Mouse (Mus musculus) bone marrow, adult 2 months (tissue): ENCODE data around the gene Hyal4. TPM values are rescaled to one million over a fixed set of nuclear protein-coding genes. Genes with fewer than 3 reads are reported as not detected.

Experiments
- H3K27ac ChIP-seq: fragments of 200-500 bp; 2 replicates; pipeline ENCODE4 v1.5.1; 2012; ENCODE audit warnings: low read depth, mild to moderate bottlenecking, control low read depth, inconsistent platforms, low read length; ENCODE audit not compliant: control insufficient read depth, poor library complexity, insufficient read depth
- H3K4me1 ChIP-seq: fragments of 200-500 bp; 2 replicates; pipeline ENCODE4 v1.6.1; 2011; ENCODE audit warnings: low read length; ENCODE audit not compliant: control insufficient read depth, insufficient read depth
- H3K4me3 ChIP-seq: fragments of 200-500 bp; replicated peaks from 2 replicates; pipeline ENCODE3; 2011; ENCODE audit warnings: mild to moderate bottlenecking, low read depth, low read length, control low read depth; ENCODE audit not compliant: control insufficient read depth
- CTCF ChIP-seq: fragments of 200-500 bp; IDR thresholded peaks from 2 replicates; pipeline ENCODE4 v1.5.1; 2011; ENCODE audit warnings: low read length, control low read depth; ENCODE audit not compliant: control insufficient read depth, insufficient read depth
- POLR2A ChIP-seq: fragments of 200-500 bp; IDR thresholded peaks from 2 replicates; pipeline ENCODE4 v1.6.1; 2011; ENCODE audit warnings: low read depth, mild to moderate bottlenecking, control low read depth, low read length, borderline replicate concordance; ENCODE audit not compliant: control insufficient read depth
- WGBS: fragments of 180-500 bp; shearing (Covaris S2); methylation state at CpG from one replicate; pipeline ENCODE4 v1.1.7; 2018; 5-methylcytosine and 5-hydroxymethylcytosine counted together
- polyA plus RNA-seq: library from polyadenylated mRNA; stranded (reverse); fragments of >200 nt; gene quantifications from 2 replicates; pipeline ENCODE4 v1.2.4, GENCODE M21; 2011; ENCODE audit warnings: low replicate concordance; ENCODE audit not compliant: missing spikeins, insufficient read depth, insufficient read length

The Hyal4 gene
- not detected in 2 replicates for polyA plus RNA-seq

DNA sequence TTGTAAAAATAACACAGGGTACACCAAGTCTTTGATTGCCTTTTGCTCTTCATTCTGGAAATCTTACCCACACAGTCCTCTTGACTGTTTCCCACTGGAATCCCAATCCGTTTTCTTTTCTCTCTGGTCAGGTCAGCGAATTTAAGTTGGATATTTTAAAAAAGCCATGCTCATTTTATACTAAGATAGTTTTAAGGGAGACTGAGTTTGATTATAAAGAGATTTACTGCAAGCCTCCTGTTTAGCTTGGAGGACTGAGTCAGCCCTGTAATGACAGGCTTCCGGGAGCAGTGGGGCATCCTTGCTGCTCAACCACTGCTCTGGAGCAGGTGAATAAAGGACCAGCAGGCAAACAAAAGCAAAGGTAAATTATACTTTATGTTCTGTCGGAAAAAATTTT, at the start of gene Hyal4:
Gene Hyal4, plus strand, starts transcription at position 301 of the 400 bp plus-strand sequence.
- Histone ChIP-seq H3K4me1 (no peaks in the 10 kb centered on the region), H3K27ac (no peak within 1 kb of the TSS), H3K4me3 (no peak within 1 kb of the TSS)
- TF ChIP-seq CTCF: no peak
- WGBS: 68% methylated on average over 4 of the region's 4 CpGs

DNA sequence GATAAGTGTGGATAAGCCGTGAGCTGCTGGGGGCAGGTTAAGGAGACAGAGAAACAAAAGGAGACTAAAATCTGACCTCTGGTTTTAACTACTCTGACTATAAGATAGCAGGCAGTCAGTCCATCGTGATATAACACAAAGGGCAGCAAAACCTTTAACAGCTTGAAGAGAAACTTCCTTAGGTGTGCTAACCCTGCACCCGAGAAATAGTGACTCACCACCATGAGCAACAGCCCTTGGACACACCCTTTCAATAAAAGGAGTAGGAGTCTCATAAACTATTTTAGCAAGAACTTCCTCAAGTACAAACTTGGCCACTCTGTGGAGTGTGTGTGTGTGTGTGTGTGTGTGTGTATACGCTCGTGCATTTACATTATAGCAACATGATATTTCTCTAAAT, 41.0 kb upstream of the Hyal4 start:
- WGBS: 71% methylated on average over 5 of the region's 5 CpGs
- H3K4me3 ChIP-seq: no peak overlapping the region
- TF ChIP-seq POLR2A: no peak
- TF ChIP-seq CTCF: no peak
- no peak overlapping the region for H3K27ac ChIP-seq
- H3K4me1 ChIP-seq: no peaks in the 10 kb centered on the region

- TF ChIP-seq CTCF (no peak), POLR2A (no peak)
- Histone ChIP-seq H3K4me1 (no peaks in the 10 kb centered on the region), H3K27ac (no peak overlapping the region), H3K4me3 (no peak overlapping the region)
- WGBS: 60% methylated on average over 2 of the region's 2 CpGs
These were observed 40.6 kb upstream of the Hyal4 start for GRCm38 (mm10) chr6:24707499-24707898.

- Histone ChIP-seq H3K27ac (no peak overlapping the region), H3K4me3 (no peak overlapping the region), H3K4me1 (no peaks in the 10 kb centered on the region)
- 28% methylated on average over 13 of the region's 13 CpGs for WGBS
- TF ChIP-seq CTCF: peak; percentile 33; the same call in 1 of the 2 replicates
- TF ChIP-seq POLR2A: no peak
These were observed 26.6 kb upstream of the Hyal4 start for GRCm38 (mm10) chr6:24721317-24722099.

DNA sequence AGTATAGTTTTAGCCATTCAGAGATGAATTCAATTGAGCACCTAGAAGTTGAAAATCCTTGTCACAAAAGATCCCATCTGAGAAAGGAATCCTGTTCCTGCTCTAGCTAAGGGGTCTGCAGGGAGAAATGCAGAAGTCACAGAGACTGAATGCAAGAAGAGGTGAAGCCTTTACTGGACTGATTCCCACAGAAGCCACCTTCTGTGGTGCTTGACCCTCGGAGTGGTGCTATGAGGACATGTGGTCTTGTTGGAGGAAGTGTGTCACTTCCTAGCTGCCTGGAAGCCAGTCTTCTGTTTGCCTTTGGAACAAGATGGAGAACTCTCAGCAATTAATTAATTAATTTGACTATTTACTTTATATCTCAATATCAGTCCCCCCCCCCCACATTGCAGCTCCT, 20.0 kb upstream of the Hyal4 start:
- TF ChIP-seq POLR2A: no peak
- no peak for TF ChIP-seq CTCF
- Histone ChIP-seq H3K27ac (no peak overlapping the region), H3K4me3 (no peak overlapping the region), H3K4me1 (no peaks in the 10 kb centered on the region)
- 3% methylated on average over 1 of the region's 1 CpGs for WGBS

GRCm38 (mm10) chr6:24732945-24733344, 15.2 kb upstream of the Hyal4 start, which contains the start of gene Hyal6:
Hyal6 (plus strand) TSS chr6:24733245.
- no peaks in the 10 kb centered on the region for H3K4me1 ChIP-seq
- no peak within 1 kb of the TSS for H3K27ac ChIP-seq
- TF ChIP-seq POLR2A: no peak
- WGBS: 67% methylated on average over 3 of the region's 3 CpGs
- no peak within 1 kb of the TSS for H3K4me3 ChIP-seq

- 75% methylated on average over 6 of the region's 6 CpGs for WGBS
- TF ChIP-seq CTCF (no peak), POLR2A (no peak)
- Histone ChIP-seq H3K4me1 (no peaks in the 10 kb centered on the region), H3K4me3 (no peak overlapping the region), H3K27ac (no peak overlapping the region)
These were observed 13.6 kb upstream of the Hyal4 start for GRCm38 (mm10) chr6:24734565-24734964.

GRCm38 (mm10) chr6:24759281-24759680, 11.2 kb downstream of the Hyal4 start:
- H3K4me1 ChIP-seq: no peaks in the 10 kb centered on the region
- TF ChIP-seq CTCF: no peak
- no peak for TF ChIP-seq POLR2A
- no peak overlapping the region for H3K4me3 ChIP-seq
- 77% methylated on average over 3 of the region's 3 CpGs for WGBS
- no peak overlapping the region for H3K27ac ChIP-seq
